Mouse (Mus musculus): ENCODE data around the gene Apeh. TPM values are rescaled to one million over a fixed set of nuclear protein-coding genes. Genes with fewer than 3 reads are reported as not detected.
A peak's percentile ranks its signal among the peaks of the same experiment; 100 is the strongest.

Gene Apeh
- total RNA-seq, 2 experiments from 2014 or later = 37.9 to 61.8 TPM

GRCm38 (mm10) chr9:108085261-108085660 lies 9.1 kb downstream of the Apeh start:
- ATAC-seq (ENCODE audit: poor library complexity, severe bottlenecking) = no peak

- ATAC-seq (ENCODE audit: poor library complexity, severe bottlenecking) = no peak
Observed at GRCm38 (mm10) chr9:108083561-108083960, 10.8 kb downstream of the Apeh start.

- peak; percentile 40 for ATAC-seq (ENCODE audit: poor library complexity, severe bottlenecking)
Observed at GRCm38 (mm10) chr9:108082988-108083431, 11.4 kb downstream of the Apeh start, which contains the start of gene Rnf123. Gene Rnf123 (minus strand): TSS chr9:108083346.

- no peak for ATAC-seq (ENCODE audit: poor library complexity, severe bottlenecking)
Observed at GRCm38 (mm10) chr9:108082549-108082948, 11.9 kb downstream of the Apeh start.

GRCm38 (mm10) chr9:108080168-108080567 lies 14.2 kb downstream of the Apeh start, which contains the start of gene Mst1:
Gene Mst1 (plus strand): TSS chr9:108080436.
- ATAC-seq (ENCODE audit: poor library complexity, severe bottlenecking) = no peak

- ATAC-seq (ENCODE audit: poor library complexity, severe bottlenecking) = no peak
Observed at GRCm38 (mm10) chr9:108073141-108073930, 21.1 kb downstream of the Apeh start.

GRCm38 (mm10) chr9:108072481-108072924 lies 21.9 kb downstream of the Apeh start:
- no peak for ATAC-seq (ENCODE audit: poor library complexity, severe bottlenecking)

- no peak for ATAC-seq (ENCODE audit: poor library complexity, severe bottlenecking)
Observed at GRCm38 (mm10) chr9:108071801-108072200, 22.6 kb downstream of the Apeh start.

GRCm38 (mm10) chr9:108069529-108069928 lies 24.9 kb downstream of the Apeh start:
- ATAC-seq (ENCODE audit: poor library complexity, severe bottlenecking) = no peak

- no peak for ATAC-seq (ENCODE audit: poor library complexity, severe bottlenecking)
Observed at GRCm38 (mm10) chr9:108069007-108069406, 25.4 kb downstream of the Apeh start.

- peak; percentile 88 for ATAC-seq (ENCODE audit: poor library complexity, severe bottlenecking)
Observed at GRCm38 (mm10) chr9:108067900-108068299, 26.5 kb downstream of the Apeh start.

GRCm38 (mm10) chr9:108067199-108067598 lies 27.2 kb downstream of the Apeh start:
- no peak for ATAC-seq (ENCODE audit: poor library complexity, severe bottlenecking)

GRCm38 (mm10) chr9:108065491-108066011 lies 28.9 kb downstream of the Apeh start:
- peak; percentile 67 for ATAC-seq (ENCODE audit: poor library complexity, severe bottlenecking)

- no peak for ATAC-seq (ENCODE audit: poor library complexity, severe bottlenecking)
Observed at GRCm38 (mm10) chr9:108063361-108063760, 31.0 kb downstream of the Apeh start.

GRCm38 (mm10) chr9:108062142-108062541 lies 32.3 kb downstream of the Apeh start:
- ATAC-seq (ENCODE audit: poor library complexity, severe bottlenecking) = no peak

- no peak for ATAC-seq (ENCODE audit: poor library complexity, severe bottlenecking)
Observed at GRCm38 (mm10) chr9:108058291-108058690, 36.1 kb downstream of the Apeh start.

GRCm38 (mm10) chr9:108057262-108057562 lies 37.2 kb downstream of the Apeh start:
- no peak for ATAC-seq (ENCODE audit: poor library complexity, severe bottlenecking)

GRCm38 (mm10) chr9:108056361-108057261 lies 37.8 kb downstream of the Apeh start:
- ATAC-seq (ENCODE audit: poor library complexity, severe bottlenecking) = no peak

- no peak for ATAC-seq (ENCODE audit: poor library complexity, severe bottlenecking)
Observed at GRCm38 (mm10) chr9:108055661-108056237, 38.7 kb downstream of the Apeh start.

- ATAC-seq (ENCODE audit: poor library complexity, severe bottlenecking) = peak; percentile 28
Observed at GRCm38 (mm10) chr9:108055061-108055460, 39.3 kb downstream of the Apeh start.

Measured in megakaryocyte, adult 5-6 weeks (primary cell).